Mouse (Mus musculus) mesoderm, embryonic 11.5 days (tissue): Measurements from ENCODE around the gene Tmem232.
"Not testable (repeated sequence)": the region's sequence is repeated elsewhere in the genome, so short reads cannot be mapped to it uniquely, and the experiment has no call there.

Experiments used
- DNase-seq: peaks from one replicate; pipeline ENCODE4 v3.0.0-alpha.2; 2012; ENCODE audit warnings: low read depth, low spot score

Gene Tmem232

GRCm38 (mm10) chr17:65225347-65225916, 315.1 kb downstream of the Tmem232 start:
- DNase-seq: no peak

GRCm38 (mm10) chr17:65221687-65222086, 318.9 kb downstream of the Tmem232 start:
- not testable (repeated sequence) for DNase-seq
